Mouse (Mus musculus): ENCODE data around the gene Slc35e2.

- TF ChIP-seq CTCF (IDR thresholded peaks at IDR 0.05): no peak
- TF ChIP-seq EP300 (IDR thresholded peaks at IDR 0.05): no peak
These were observed 42.3 kb downstream of the Slc35e2 start for GRCm38 (mm10) chr4:155643531-155643930.
